Mouse (Mus musculus): ENCODE data around the gene Cyth3. TPM values are rescaled to one million over a fixed set of nuclear protein-coding genes. Genes with fewer than 3 reads are reported as not detected.

The Cyth3 gene
- polyA plus RNA-seq, 1 experiment: 39.8 TPM

- Histone ChIP-seq H3K27ac (ENCODE audit: insufficient read depth, low read length) (no peak overlapping the region), H3K4me3 (replicated peaks; ENCODE audit: insufficient read depth, low read depth, low read length) (no peak overlapping the region), H3K4me1 (ENCODE audit: control insufficient read depth, insufficient read depth, low read length) (no peaks in the 10 kb centered on the region), H3K27me3 (ENCODE audit: control insufficient read depth, insufficient read depth, low read length) (no peaks in the 10 kb centered on the region)
- no peak for TF ChIP-seq POLR2A (IDR thresholded peaks at IDR 0.05; ENCODE audit: borderline replicate concordance, insufficient read depth, low read length)
- no peak for TF ChIP-seq CTCF (IDR thresholded peaks at IDR 0.05; ENCODE audit: borderline replicate concordance, insufficient read depth, low read depth, low read length)
- DNase-seq: no peak
- WGBS: 88% methylated on average over 8 of the region's 8 CpGs
Observed at GRCm38 (mm10) chr5:143659021-143659523, 36.8 kb downstream of the Cyth3 start.

GRCm38 (mm10) chr5:143663074-143663687 lies 40.9 kb downstream of the Cyth3 start:
- no peaks in the 10 kb centered on the region for H3K27me3 ChIP-seq (ENCODE audit: control insufficient read depth, insufficient read depth, low read length)
- no peak for DNase-seq
- no peak for TF ChIP-seq POLR2A (IDR thresholded peaks at IDR 0.05; ENCODE audit: borderline replicate concordance, insufficient read depth, low read length)
- TF ChIP-seq CTCF (IDR thresholded peaks at IDR 0.05; ENCODE audit: borderline replicate concordance, insufficient read depth, low read depth, low read length): no peak
- H3K4me1 ChIP-seq (ENCODE audit: control insufficient read depth, insufficient read depth, low read length): no peaks in the 10 kb centered on the region
- no peak overlapping the region for H3K4me3 ChIP-seq (replicated peaks; ENCODE audit: insufficient read depth, low read depth, low read length)
- 88% methylated on average over 7 of the region's 7 CpGs for WGBS
- H3K27ac ChIP-seq (ENCODE audit: insufficient read depth, low read length): no peak overlapping the region

GRCm38 (mm10) chr5:143665561-143665960 lies 43.3 kb downstream of the Cyth3 start:
- 69% methylated on average over 2 of the region's 2 CpGs for WGBS
- Histone ChIP-seq H3K4me3 (replicated peaks; ENCODE audit: insufficient read depth, low read depth, low read length) (no peak overlapping the region), H3K4me1 (ENCODE audit: control insufficient read depth, insufficient read depth, low read length) (no peaks in the 10 kb centered on the region), H3K27ac (ENCODE audit: insufficient read depth, low read length) (no peak overlapping the region), H3K27me3 (ENCODE audit: control insufficient read depth, insufficient read depth, low read length) (no peaks in the 10 kb centered on the region)
- TF ChIP-seq POLR2A (IDR thresholded peaks at IDR 0.05; ENCODE audit: borderline replicate concordance, insufficient read depth, low read length): no peak
- no peak for TF ChIP-seq CTCF (IDR thresholded peaks at IDR 0.05; ENCODE audit: borderline replicate concordance, insufficient read depth, low read depth, low read length)
- DNase-seq: no peak

GRCm38 (mm10) chr5:143666015-143666414 lies 43.8 kb downstream of the Cyth3 start:
- H3K27ac ChIP-seq (ENCODE audit: insufficient read depth, low read length): no peak overlapping the region
- TF ChIP-seq POLR2A (IDR thresholded peaks at IDR 0.05; ENCODE audit: borderline replicate concordance, insufficient read depth, low read length): no peak
- no peak for TF ChIP-seq CTCF (IDR thresholded peaks at IDR 0.05; ENCODE audit: borderline replicate concordance, insufficient read depth, low read depth, low read length)
- no peak for DNase-seq
- WGBS: 94% methylated on average over 1 of the region's 1 CpGs
- H3K4me1 ChIP-seq (ENCODE audit: control insufficient read depth, insufficient read depth, low read length): no peaks in the 10 kb centered on the region
- H3K27me3 ChIP-seq (ENCODE audit: control insufficient read depth, insufficient read depth, low read length): no peaks in the 10 kb centered on the region
- H3K4me3 ChIP-seq (replicated peaks; ENCODE audit: insufficient read depth, low read depth, low read length): no peak overlapping the region

- no peak for DNase-seq
- TF ChIP-seq POLR2A (IDR thresholded peaks at IDR 0.05; ENCODE audit: borderline replicate concordance, insufficient read depth, low read length): no peak
- no peak for TF ChIP-seq CTCF (IDR thresholded peaks at IDR 0.05; ENCODE audit: borderline replicate concordance, insufficient read depth, low read depth, low read length)
- WGBS: 53% methylated on average over 2 of the region's 2 CpGs
- no peak overlapping the region for H3K27ac ChIP-seq (ENCODE audit: insufficient read depth, low read length)
- no peaks in the 10 kb centered on the region for H3K4me1 ChIP-seq (ENCODE audit: control insufficient read depth, insufficient read depth, low read length)
- no peak overlapping the region for H3K4me3 ChIP-seq (replicated peaks; ENCODE audit: insufficient read depth, low read depth, low read length)
- H3K27me3 ChIP-seq (ENCODE audit: control insufficient read depth, insufficient read depth, low read length): no peaks in the 10 kb centered on the region
Observed at GRCm38 (mm10) chr5:143668884-143669283, 46.6 kb downstream of the Cyth3 start.

- TF ChIP-seq CTCF (IDR thresholded peaks at IDR 0.05; ENCODE audit: borderline replicate concordance, insufficient read depth, low read depth, low read length): no peak
- no peak for TF ChIP-seq POLR2A (IDR thresholded peaks at IDR 0.05; ENCODE audit: borderline replicate concordance, insufficient read depth, low read length)
- DNase-seq: no peak
- no peak overlapping the region for H3K4me3 ChIP-seq (replicated peaks; ENCODE audit: insufficient read depth, low read depth, low read length)
- H3K27ac ChIP-seq (ENCODE audit: insufficient read depth, low read length): no peak overlapping the region
- no peaks in the 10 kb centered on the region for H3K27me3 ChIP-seq (ENCODE audit: control insufficient read depth, insufficient read depth, low read length)
- WGBS: 67% methylated on average over 2 of the region's 2 CpGs
- H3K4me1 ChIP-seq (ENCODE audit: control insufficient read depth, insufficient read depth, low read length): no peaks in the 10 kb centered on the region
Observed at GRCm38 (mm10) chr5:143669393-143669792, 47.1 kb downstream of the Cyth3 start.

GRCm38 (mm10) chr5:143669839-143670238 lies 47.6 kb downstream of the Cyth3 start:
- DNase-seq: no peak
- no peak overlapping the region for H3K4me3 ChIP-seq (replicated peaks; ENCODE audit: insufficient read depth, low read depth, low read length)
- TF ChIP-seq POLR2A (IDR thresholded peaks at IDR 0.05; ENCODE audit: borderline replicate concordance, insufficient read depth, low read length) (no peak), CTCF (IDR thresholded peaks at IDR 0.05; ENCODE audit: borderline replicate concordance, insufficient read depth, low read depth, low read length) (no peak)
- 73% methylated on average over 2 of the region's 2 CpGs for WGBS
- H3K27me3 ChIP-seq (ENCODE audit: control insufficient read depth, insufficient read depth, low read length): no peaks in the 10 kb centered on the region
- no peak overlapping the region for H3K27ac ChIP-seq (ENCODE audit: insufficient read depth, low read length)
- H3K4me1 ChIP-seq (ENCODE audit: control insufficient read depth, insufficient read depth, low read length): no peaks in the 10 kb centered on the region

GRCm38 (mm10) chr5:143670740-143671415 lies 48.6 kb downstream of the Cyth3 start:
- TF ChIP-seq CTCF (IDR thresholded peaks at IDR 0.05; ENCODE audit: borderline replicate concordance, insufficient read depth, low read depth, low read length) (no peak), POLR2A (IDR thresholded peaks at IDR 0.05; ENCODE audit: borderline replicate concordance, insufficient read depth, low read length) (no peak)
- no peaks in the 10 kb centered on the region for H3K27me3 ChIP-seq (ENCODE audit: control insufficient read depth, insufficient read depth, low read length)
- H3K4me1 ChIP-seq (ENCODE audit: control insufficient read depth, insufficient read depth, low read length): no peaks in the 10 kb centered on the region
- no peak for DNase-seq
- H3K4me3 ChIP-seq (replicated peaks; ENCODE audit: insufficient read depth, low read depth, low read length): no peak overlapping the region
- 49% methylated on average over 6 of the region's 6 CpGs for WGBS
- no peak overlapping the region for H3K27ac ChIP-seq (ENCODE audit: insufficient read depth, low read length)

Measured in cerebellum, adult 2 months (tissue).